Mouse (Mus musculus) adrenal gland, postnatal 25 days (tissue): ENCODE measurements at regions not wholly inside any gene's neighbourhood (a gene's known extent, or its start where the extent isn't known, plus 50 kb on each side); places are given as distances from the start of the nearest gene placed in this dataset.

Source experiments
- DNase-seq: peaks from one replicate; pipeline ENCODE4 v3.0.0; 2021; ENCODE audit warnings: mixed read lengths
- microRNA-seq, 2 experiments: library from miRNA; unstranded; fragments of <30 nt; microRNA quantifications; one replicate each; pipeline ENCODE4 v1.2.0; 2021

- no peak for DNase-seq
Measured at GRCm38 (mm10) chr2:159652243-159652642, 681.7 kb downstream of the Gm826 start.

- no peak for DNase-seq
Measured at GRCm38 (mm10) chr2:159676845-159677244, 657.1 kb downstream of the Gm826 start.

- DNase-seq = no peak
Measured at GRCm38 (mm10) chr2:159680641-159681040, 653.3 kb downstream of the Gm826 start.

DNA sequence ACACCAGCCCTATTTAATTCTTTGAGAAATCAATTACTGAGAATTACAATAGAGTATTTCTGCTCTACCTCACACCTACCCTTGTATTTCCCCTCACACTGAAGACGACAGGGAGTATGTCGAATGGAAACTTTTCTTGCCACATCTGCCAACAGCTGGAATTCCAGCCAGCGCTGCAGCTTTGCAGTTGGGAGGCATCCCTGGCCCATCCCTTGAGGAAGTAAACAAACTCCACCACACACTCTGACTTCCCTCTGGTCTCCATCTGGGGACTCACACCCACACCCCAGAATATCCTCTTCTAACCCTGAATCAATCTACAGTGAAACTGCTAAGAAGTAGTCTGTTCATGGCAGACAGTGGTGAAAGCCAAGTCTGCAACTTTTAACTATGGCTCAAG lies 630.9 kb downstream of the Gm826 start:
- DNase-seq = no peak

GRCm38 (mm10) chr2:159708141-159708540 lies 625.8 kb downstream of the Gm826 start:
- no peak for DNase-seq

- DNase-seq = no peak
Measured at GRCm38 (mm10) chr2:159714633-159715032, 619.3 kb downstream of the Gm826 start.

GRCm38 (mm10) chr2:159718738-159719137 lies 615.2 kb downstream of the Gm826 start:
- DNase-seq = no peak

DNA sequence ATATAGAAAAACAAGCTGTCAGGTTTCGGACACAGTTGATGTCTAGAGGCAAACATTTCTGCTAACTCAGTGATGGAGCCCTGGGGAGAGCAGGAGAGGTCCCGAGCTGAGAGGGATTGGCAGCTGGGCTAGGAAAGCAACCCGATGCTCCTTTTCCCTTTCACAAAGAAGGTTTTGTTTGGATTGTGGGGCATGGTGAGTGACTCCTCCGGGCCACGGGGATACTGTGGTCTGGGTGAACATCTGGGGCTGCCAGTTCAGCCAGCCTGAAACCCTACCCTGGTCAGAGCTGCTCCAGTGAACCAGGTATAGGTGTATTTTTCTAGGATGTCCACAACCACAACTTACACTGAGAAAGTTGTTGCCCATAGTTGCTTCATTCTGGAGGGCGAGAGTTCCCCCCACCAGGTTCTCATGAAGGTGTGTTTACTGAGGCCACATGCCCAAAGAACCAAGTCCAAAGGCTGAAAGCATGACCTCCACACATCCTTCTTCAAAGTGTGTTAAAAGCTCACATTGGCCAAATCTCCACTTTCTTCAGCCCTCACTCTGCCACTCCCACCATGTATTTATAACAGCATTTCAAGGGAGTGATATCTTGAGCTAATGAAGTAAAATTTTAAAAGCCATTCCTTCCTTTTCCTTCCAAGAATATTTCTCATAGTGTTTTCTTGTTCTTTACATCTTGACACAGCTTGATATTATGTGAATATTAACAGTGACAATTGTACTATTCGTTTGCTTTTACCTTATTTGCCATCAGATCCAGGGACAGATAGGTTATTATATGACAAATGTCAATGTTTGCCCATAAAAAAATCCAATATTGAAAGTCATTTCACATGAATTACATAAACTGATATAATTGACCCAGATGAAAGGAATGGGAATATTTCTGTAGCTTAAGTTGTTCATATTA lies 608.5 kb downstream of the Gm826 start:
- DNase-seq = no peak

GRCm38 (mm10) chr2:159729301-159729700 lies 604.7 kb downstream of the Gm826 start:
- DNase-seq = no peak

DNA sequence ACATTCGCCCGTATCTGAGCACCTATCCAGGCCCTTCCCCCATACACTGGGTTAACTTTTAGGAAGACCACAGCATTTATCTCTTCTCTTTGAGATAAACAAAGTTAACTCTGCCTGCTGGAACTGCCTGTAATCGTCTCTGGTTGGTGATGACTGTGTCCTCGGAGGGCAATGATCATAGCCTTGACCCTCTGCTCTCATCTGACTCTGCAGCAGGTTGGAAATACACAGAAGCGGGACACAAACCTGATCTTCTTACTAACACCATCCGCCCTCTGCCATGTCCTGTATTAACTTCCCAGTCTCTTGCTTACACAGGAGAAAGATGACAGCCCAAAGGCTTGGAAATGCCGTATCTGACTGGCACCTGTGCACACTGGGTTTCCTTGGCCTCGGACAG lies 603.7 kb downstream of the Gm826 start:
- no peak for DNase-seq

- no peak for DNase-seq
Measured at GRCm38 (mm10) chr2:159731305-159731704, 602.7 kb downstream of the Gm826 start.

GRCm38 (mm10) chr2:159732413-159732812 lies 601.5 kb downstream of the Gm826 start:
- no peak for DNase-seq

DNA sequence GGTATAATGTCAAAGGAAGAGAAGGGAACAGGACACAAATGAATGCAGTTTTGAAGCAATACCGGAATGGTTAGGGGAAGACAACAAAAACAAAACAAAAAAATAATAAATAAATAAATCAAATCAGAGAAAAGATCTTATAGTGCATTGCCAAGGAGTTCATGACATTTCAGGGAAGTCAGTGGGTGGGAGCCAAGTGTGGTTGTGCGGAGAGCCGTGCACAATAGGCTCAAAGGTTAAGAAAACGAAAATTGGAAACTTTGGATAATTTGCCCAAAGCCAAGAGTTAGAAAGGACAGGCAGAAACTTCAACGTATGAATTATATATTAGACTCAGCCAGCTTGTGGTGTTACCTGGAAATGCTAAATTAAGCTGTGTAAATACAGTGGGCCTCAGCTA lies 599.4 kb downstream of the Gm826 start:
- no peak for DNase-seq

GRCm38 (mm10) chr2:159755541-159756011 lies 578.4 kb downstream of the Gm826 start:
- no peak for DNase-seq

- no peak for DNase-seq
Measured at GRCm38 (mm10) chr2:159760806-159761205, 573.2 kb downstream of the Gm826 start.

DNA sequence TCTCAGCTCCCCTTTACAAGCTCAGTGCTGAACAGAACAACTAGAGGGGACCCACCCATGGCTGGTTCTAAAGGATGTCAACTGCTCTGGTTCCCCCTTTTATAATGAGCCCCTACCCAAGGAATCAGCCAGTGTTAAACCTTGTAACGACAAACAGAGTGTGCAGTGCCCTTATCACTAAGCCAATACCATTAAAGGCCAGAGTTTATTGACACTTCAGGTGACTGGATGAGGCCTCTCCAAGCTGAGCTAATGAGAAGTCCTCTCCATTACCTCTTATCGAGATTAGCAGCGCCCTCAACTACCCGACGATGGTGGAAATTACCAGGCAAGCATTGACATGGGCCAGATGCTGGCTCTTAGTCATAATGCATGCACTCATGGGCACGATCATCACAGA lies 570.8 kb downstream of the Gm826 start:
- no peak for DNase-seq

Small RNA genes in the stretch of these regions (microRNA-seq; reads per million reads assigned to microRNA genes)
- 0 reads per million in 2 experiments for gene Gm44319
